Mouse (Mus musculus): ENCODE measurements around the gene Il5. TPM values are rescaled to one million over a fixed set of nuclear protein-coding genes. Genes with fewer than 3 reads are reported as not detected.

Gene Il5
- total RNA-seq, 2 experiments from 2014 or later: not detected

- DNase-seq (ENCODE audit: low spot score in 2 of 2): peak; percentile 60 to 64
These were observed 49.7 kb downstream of the Il5 start for GRCm38 (mm10) chr11:53770125-53770791.

- no peak for DNase-seq (ENCODE audit: low spot score in 2 of 2)
These were observed 50.6 kb downstream of the Il5 start for GRCm38 (mm10) chr11:53771001-53771744.

GRCm38 (mm10) chr11:53772536-53772935 lies 51.9 kb downstream of the Il5 start:
- DNase-seq (ENCODE audit: low spot score in 2 of 2): no peak

- no peak for DNase-seq (ENCODE audit: low spot score in 2 of 2)
These were observed 52.5 kb downstream of the Il5 start, which contains the start of gene Gm17334 for GRCm38 (mm10) chr11:53773087-53773486. Gm17334 (minus strand) TSS chr11:53773187.

- no peak for DNase-seq (ENCODE audit: low spot score in 2 of 2)
These were observed 53.2 kb downstream of the Il5 start for GRCm38 (mm10) chr11:53773641-53774360.

Small RNA genes within 50 kb of the gene (microRNA-seq; reads per million reads assigned to microRNA genes)
- gene Mir7671: 0 reads per million in 2 experiments

Other genes starting within 250 kb of the Il5 start
- gene Gm9945, start 240.6 kb upstream of the Il5 start, total RNA-seq (2021): 1 to 10 TPM; 2.4 to 2.5 TPM
- 100 to 1,000 TPM; 106 to 108 TPM for gene Sowaha, start 240.5 kb upstream of the Il5 start, total RNA-seq (2021)
- gene Sept8, start 201.5 kb upstream of the Il5 start, total RNA-seq (2021): 100 to 1,000 TPM; 206 to 209 TPM
- gene Kif3a, start 153.4 kb upstream of the Il5 start, total RNA-seq (2021): 100 to 1,000 TPM; 140 to 149 TPM
- not detected for gene Il4, start 102.1 kb upstream of the Il5 start, total RNA-seq (2021)
- not detected for gene Il13, start 86.1 kb upstream of the Il5 start, total RNA-seq (2021)
- gene Rad50, start 13.5 kb upstream of the Il5 start, total RNA-seq (2021): 10 to 100 TPM in 1 of 2 experiments, 1 to 10 TPM in 1; 9.0 to 10.5 TPM
- gene Irf1, start 49.2 kb downstream of the Il5 start, total RNA-seq (2021): 1 to 10 TPM; 4.9 to 7.7 TPM
- under 1 TPM in 1 of 2 experiments, not detected in 1; 0.62 TPM for gene Gm17334, start 52.4 kb downstream of the Il5 start, total RNA-seq (2021)
- gene Gm12216, start 138.5 kb downstream of the Il5 start, total RNA-seq (2021): 1 to 10 TPM; 2.4 to 4.1 TPM
- 10 to 100 TPM; 12.4 to 13.5 TPM for gene Slc22a5, start 170.9 kb downstream of the Il5 start, total RNA-seq (2021)

Measured in layer of hippocampus, postnatal 14 days (tissue).